Mouse (Mus musculus) hindbrain, embryonic 13.5 days (tissue): Measurements from ENCODE around the gene Rpf2. TPM values are rescaled to one million over a fixed set of nuclear protein-coding genes. Genes with fewer than 3 reads are reported as not detected.

ENCODE experiments used
- ATAC-seq: fragments of 200-750 bp; cut with Nextera tagmentation; 2 replicates; pipeline ENCODE4 v1.8.0; 2017; ENCODE audit warnings: moderate TSS enrichment; ENCODE audit not compliant: low FRiP score
- H3K27ac ChIP-seq: fragments of 300-500 bp; sonication (generic); 2 replicates; pipeline ENCODE4 v1.5.1; 2015; ENCODE audit warnings: inconsistent platforms, mild to moderate bottlenecking, moderate library complexity
- H3K27me3 ChIP-seq: fragments of 300-500 bp; sonication (generic); 2 replicates; pipeline ENCODE4 v1.6.1; 2015; ENCODE audit warnings: mild to moderate bottlenecking, inconsistent platforms
- H3K36me3 ChIP-seq: fragments of 300-500 bp; sonication (generic); 2 replicates; pipeline ENCODE4 v1.6.1; 2015; ENCODE audit warnings: mild to moderate bottlenecking, inconsistent platforms
- H3K4me1 ChIP-seq: fragments of 300-500 bp; sonication (generic); replicated peaks from 2 replicates; pipeline ENCODE4 v1.6.1; 2015; ENCODE audit warnings: inconsistent platforms
- H3K4me2 ChIP-seq: fragments of 300-500 bp; sonication (generic); 2 replicates; pipeline ENCODE4 v1.6.1; 2015; ENCODE audit warnings: inconsistent platforms, mild to moderate bottlenecking, moderate library complexity
- H3K4me3 ChIP-seq: fragments of 300-500 bp; sonication (generic); 2 replicates; pipeline ENCODE4 v1.5.1; 2015; ENCODE audit warnings: mild to moderate bottlenecking, inconsistent platforms
- H3K9ac ChIP-seq: fragments of 300-500 bp; sonication (generic); 2 replicates; pipeline ENCODE4 v1.6.1; 2015; ENCODE audit warnings: mild to moderate bottlenecking, inconsistent platforms
- H3K9me3 ChIP-seq: fragments of 300-500 bp; sonication (generic); 2 replicates; pipeline ENCODE4 v1.6.1; 2016; ENCODE audit warnings: inconsistent platforms
- WGBS: fragments of 180-500 bp; shearing (Covaris S2); methylation state at CpG from one replicate; pipeline ENCODE4 v1.1.7; 2015; 5-methylcytosine and 5-hydroxymethylcytosine counted together
- polyA plus RNA-seq: library from polyadenylated mRNA; unstranded; fragments of >200 nt; fragmentation: Nextera tagmentation; extraction: Ambion mirVana; gene quantifications from 2 replicates; pipeline ENCODE4 v1.2.1, GENCODE M21; 2015

Gene Rpf2
- polyA plus RNA-seq, 1 experiment from 2014 or later, result 81.7 TPM

- no peak for ATAC-seq
- H3K9me3 ChIP-seq, result no peaks in the 10 kb centered on the region
- H3K4me1 ChIP-seq, result 0 out of 2 replicates have a peak, but pooled peaks cover 1% of the 10 kb centered on the region
- no peak overlapping the region for H3K27ac ChIP-seq
- no peak overlapping the region for H3K4me3 ChIP-seq
- no peak overlapping the region for H3K4me2 ChIP-seq
- no peaks in the 10 kb centered on the region for H3K36me3 ChIP-seq
- 85% methylated on average over 4 of the region's 4 CpGs for WGBS
- no peak overlapping the region for H3K9ac ChIP-seq
- H3K27me3 ChIP-seq, result no peaks in the 10 kb centered on the region
These were observed 16.9 kb upstream of the Rpf2 start for GRCm38 (mm10) chr10:40263691-40264090.

- Histone ChIP-seq H3K9ac (no peak overlapping the region), H3K4me1 (0 out of 2 replicates have a peak, but pooled peaks cover 4% of the 10 kb centered on the region), H3K27ac (no peak overlapping the region), H3K4me2 (no peak overlapping the region), H3K9me3 (no peaks in the 10 kb centered on the region), H3K4me3 (no peak overlapping the region), H3K27me3 (no peaks in the 10 kb centered on the region), H3K36me3 (no peaks in the 10 kb centered on the region)
- no peak for ATAC-seq
- WGBS, result 88% methylated on average over 6 of the region's 6 CpGs
These were observed 15.4 kb upstream of the Rpf2 start for GRCm38 (mm10) chr10:40262200-40262599.

GRCm38 (mm10) chr10:40260305-40260704 lies 13.5 kb upstream of the Rpf2 start:
- no peak overlapping the region for H3K27ac ChIP-seq
- no peak overlapping the region for H3K4me3 ChIP-seq
- 53% methylated on average over 5 of the region's 5 CpGs for WGBS
- no peaks in the 10 kb centered on the region for H3K27me3 ChIP-seq
- no peaks in the 10 kb centered on the region for H3K9me3 ChIP-seq
- H3K36me3 ChIP-seq, result 0 out of 2 replicates have a peak, but pooled peaks cover 3% of the 10 kb centered on the region
- no peak overlapping the region for H3K9ac ChIP-seq
- H3K4me1 ChIP-seq, result peaks cover 13% of the 10 kb centered on the region
- no peak for ATAC-seq
- H3K4me2 ChIP-seq, result no peak overlapping the region

GRCm38 (mm10) chr10:40259542-40259941 lies 12.7 kb upstream of the Rpf2 start:
- Histone ChIP-seq H3K4me1 (peaks cover 13% of the 10 kb centered on the region), H3K4me2 (no peak overlapping the region), H3K4me3 (no peak overlapping the region), H3K27me3 (no peaks in the 10 kb centered on the region), H3K9ac (no peak overlapping the region), H3K36me3 (peaks cover 4% of the 10 kb centered on the region; the same call in 1 of the 2 replicates), H3K9me3 (no peaks in the 10 kb centered on the region), H3K27ac (no peak overlapping the region)
- ATAC-seq, result no peak
- 30% methylated on average over 8 of the region's 8 CpGs for WGBS

GRCm38 (mm10) chr10:40258976-40259375 lies 12.1 kb upstream of the Rpf2 start:
- no peak for ATAC-seq
- WGBS, result 6% methylated on average over 5 of the region's 5 CpGs
- H3K4me2 ChIP-seq, result peak overlapping the region; percentile 73
- peak overlapping the region; percentile 94 for H3K27ac ChIP-seq
- peaks cover 9% of the 10 kb centered on the region for H3K36me3 ChIP-seq
- peak overlapping the region; percentile 55; the same call in 1 of the 2 replicates for H3K9ac ChIP-seq
- H3K9me3 ChIP-seq, result no peaks in the 10 kb centered on the region
- H3K27me3 ChIP-seq, result no peaks in the 10 kb centered on the region
- H3K4me1 ChIP-seq, result peaks cover 13% of the 10 kb centered on the region
- H3K4me3 ChIP-seq, result peak overlapping the region; percentile 73

GRCm38 (mm10) chr10:40258401-40258966 lies 11.6 kb upstream of the Rpf2 start:
- peak overlapping the region; percentile 55 for H3K9ac ChIP-seq
- peaks cover 13% of the 10 kb centered on the region for H3K36me3 ChIP-seq
- H3K4me3 ChIP-seq, result peak overlapping the region; percentile 73
- no peaks in the 10 kb centered on the region for H3K9me3 ChIP-seq
- ATAC-seq, result peak; percentile 76
- peak overlapping the region; percentile 73 for H3K4me2 ChIP-seq
- H3K27ac ChIP-seq, result peak overlapping the region; percentile 94
- peaks cover 13% of the 10 kb centered on the region for H3K4me1 ChIP-seq
- WGBS, result under 1% methylated on average over 12 of the region's 12 CpGs
- no peaks in the 10 kb centered on the region for H3K27me3 ChIP-seq

GRCm38 (mm10) chr10:40257414-40258255 lies 10.8 kb upstream of the Rpf2 start, which contains the start of gene Gtf3c6:
Gene Gtf3c6 (minus strand): TSS chr10:40258108.
- H3K4me3 ChIP-seq, result peak within 1 kb of the TSS; percentile 73
- H3K36me3 ChIP-seq, result peaks cover 21% of the 10 kb centered on the region
- peaks cover 13% of the 10 kb centered on the region for H3K4me1 ChIP-seq
- H3K27ac ChIP-seq, result peak within 1 kb of the TSS; percentile 94
- peak; percentile 77 for ATAC-seq
- no peaks in the 10 kb centered on the region for H3K27me3 ChIP-seq
- peak within 1 kb of the TSS; percentile 73 for H3K4me2 ChIP-seq
- H3K9ac ChIP-seq, result peak within 1 kb of the TSS; percentile 86
- no peaks in the 10 kb centered on the region for H3K9me3 ChIP-seq
- under 1% methylated on average over 43 of the region's 43 CpGs for WGBS

- H3K27ac ChIP-seq, result peak overlapping the region; percentile 94
- H3K27me3 ChIP-seq, result no peaks in the 10 kb centered on the region
- H3K9me3 ChIP-seq, result no peaks in the 10 kb centered on the region
- peak overlapping the region; percentile 86 for H3K9ac ChIP-seq
- ATAC-seq, result peak; percentile 80
- H3K36me3 ChIP-seq, result peaks cover 30% of the 10 kb centered on the region
- peak overlapping the region; percentile 73 for H3K4me3 ChIP-seq
- peak overlapping the region; percentile 73 for H3K4me2 ChIP-seq
- 5% methylated on average over 5 of the region's 5 CpGs for WGBS
- H3K4me1 ChIP-seq, result peaks cover 13% of the 10 kb centered on the region
These were observed 9.9 kb upstream of the Rpf2 start for GRCm38 (mm10) chr10:40256716-40257115.

GRCm38 (mm10) chr10:40250969-40251368 lies 4.1 kb upstream of the Rpf2 start:
- peaks cover 9% of the 10 kb centered on the region for H3K4me1 ChIP-seq
- no peak for ATAC-seq
- peaks cover 68% of the 10 kb centered on the region for H3K36me3 ChIP-seq
- no peak overlapping the region for H3K4me2 ChIP-seq
- no peak overlapping the region for H3K4me3 ChIP-seq
- 94% methylated on average over 6 of the region's 6 CpGs for WGBS
- no peaks in the 10 kb centered on the region for H3K27me3 ChIP-seq
- H3K9me3 ChIP-seq, result no peaks in the 10 kb centered on the region
- H3K9ac ChIP-seq, result no peak overlapping the region
- no peak overlapping the region for H3K27ac ChIP-seq

GRCm38 (mm10) chr10:40249625-40250024 lies 2.8 kb upstream of the Rpf2 start:
- no peaks in the 10 kb centered on the region for H3K9me3 ChIP-seq
- no peaks in the 10 kb centered on the region for H3K27me3 ChIP-seq
- no peak for ATAC-seq
- H3K9ac ChIP-seq, result no peak overlapping the region
- peaks cover 64% of the 10 kb centered on the region for H3K36me3 ChIP-seq
- H3K4me1 ChIP-seq, result peaks cover 16% of the 10 kb centered on the region
- no peak overlapping the region for H3K27ac ChIP-seq
- no peak overlapping the region for H3K4me2 ChIP-seq
- H3K4me3 ChIP-seq, result no peak overlapping the region
- WGBS, result 92% methylated on average over 9 of the region's 9 CpGs

GRCm38 (mm10) chr10:40247166-40247716 lies 405 bp upstream of the Rpf2 start:
- WGBS, result 35% methylated on average over 11 of the region's 11 CpGs
- no peaks in the 10 kb centered on the region for H3K27me3 ChIP-seq
- H3K4me3 ChIP-seq, result peak overlapping the region; percentile 78
- H3K9ac ChIP-seq, result peak overlapping the region; percentile 78
- peaks cover 62% of the 10 kb centered on the region for H3K36me3 ChIP-seq
- peaks cover 16% of the 10 kb centered on the region for H3K4me1 ChIP-seq
- no peaks in the 10 kb centered on the region for H3K9me3 ChIP-seq
- ATAC-seq, result peak; percentile 73
- peak overlapping the region; percentile 88 for H3K27ac ChIP-seq
- peak overlapping the region; percentile 70 for H3K4me2 ChIP-seq

GRCm38 (mm10) chr10:40237826-40238225 lies 9.0 kb downstream of the Rpf2 start:
- Histone ChIP-seq H3K27me3 (no peaks in the 10 kb centered on the region), H3K9me3 (no peaks in the 10 kb centered on the region), H3K36me3 (peaks cover 78% of the 10 kb centered on the region), H3K4me1 (no peaks in the 10 kb centered on the region), H3K4me3 (no peak overlapping the region), H3K9ac (no peak overlapping the region), H3K27ac (no peak overlapping the region), H3K4me2 (no peak overlapping the region)
- 95% methylated on average over 5 of the region's 5 CpGs for WGBS
- ATAC-seq, result no peak
